Mouse (Mus musculus) common myeloid progenitor, adult 5-6 weeks (primary cell): Measurements from ENCODE around the gene Snd1. TPM values are rescaled to one million over a fixed set of nuclear protein-coding genes. Genes with fewer than 3 reads are reported as not detected.

Source experiments
- ATAC-seq: replicated peaks from 2 replicates; pipeline ENCODE4 v1.8.0; 2016; ENCODE audit warnings: low read depth, mild to moderate bottlenecking, moderate TSS enrichment, inconsistent platforms; ENCODE audit not compliant: poor library complexity, severe bottlenecking
- total RNA-seq: library from RNA; stranded (forward); fragments of 200-1000, 187-1606 nt; gene quantifications from 2 replicates; pipeline ENCODE4 v1.2.3, GENCODE M21; 2017

Snd1 gene
- total RNA-seq, 1 experiment from 2014 or later: 176 TPM

GRCm38 (mm10) chr6:28482711-28483315 is 7.9 kb downstream of the Snd1 start:
- no peak for ATAC-seq

GRCm38 (mm10) chr6:28486008-28486407 is 11.1 kb downstream of the Snd1 start:
- no peak for ATAC-seq

- no peak for ATAC-seq
Measured at GRCm38 (mm10) chr6:28486471-28486870, 11.5 kb downstream of the Snd1 start.

- ATAC-seq: no peak
Measured at GRCm38 (mm10) chr6:28486905-28487304, 12.0 kb downstream of the Snd1 start.

GRCm38 (mm10) chr6:28488204-28488851 is 13.4 kb downstream of the Snd1 start:
- no peak for ATAC-seq

- ATAC-seq: peak; percentile 89
Measured at GRCm38 (mm10) chr6:28490612-28491011, 15.7 kb downstream of the Snd1 start.

- no peak for ATAC-seq
Measured at GRCm38 (mm10) chr6:28491198-28491597, 16.3 kb downstream of the Snd1 start.

- peak; percentile 95 for ATAC-seq
Measured at GRCm38 (mm10) chr6:28497837-28498236, 22.9 kb downstream of the Snd1 start.

GRCm38 (mm10) chr6:28502576-28502975 is 27.6 kb downstream of the Snd1 start:
- no peak for ATAC-seq

GRCm38 (mm10) chr6:28503148-28503547 is 28.2 kb downstream of the Snd1 start:
- ATAC-seq: no peak

- no peak for ATAC-seq
Measured at GRCm38 (mm10) chr6:28504611-28505010, 29.7 kb downstream of the Snd1 start.

GRCm38 (mm10) chr6:28507759-28508158 is 32.8 kb downstream of the Snd1 start:
- no peak for ATAC-seq

- no peak for ATAC-seq
Measured at GRCm38 (mm10) chr6:28514195-28514594, 39.3 kb downstream of the Snd1 start.

- ATAC-seq: no peak
Measured at GRCm38 (mm10) chr6:28514830-28515350, 40.0 kb downstream of the Snd1 start.

- no peak for ATAC-seq
Measured at GRCm38 (mm10) chr6:28516618-28517017, 41.7 kb downstream of the Snd1 start.

- ATAC-seq: no peak
Measured at GRCm38 (mm10) chr6:28517050-28517449, 42.1 kb downstream of the Snd1 start.

GRCm38 (mm10) chr6:28519426-28519825 is 44.5 kb downstream of the Snd1 start:
- ATAC-seq: no peak

- 0 out of 2 replicates have a peak, but pooled peaks have one; percentile 53 for ATAC-seq
Measured at GRCm38 (mm10) chr6:28520787-28521186, 45.8 kb downstream of the Snd1 start.

GRCm38 (mm10) chr6:28521416-28521815 is 46.5 kb downstream of the Snd1 start:
- ATAC-seq: peak; percentile 45; the same call in 1 of the 2 replicates

GRCm38 (mm10) chr6:28525589-28525988 is 50.6 kb downstream of the Snd1 start:
- no peak for ATAC-seq

GRCm38 (mm10) chr6:28527459-28527858 is 52.5 kb downstream of the Snd1 start:
- no peak for ATAC-seq

GRCm38 (mm10) chr6:28528208-28528607 is 53.3 kb downstream of the Snd1 start:
- no peak for ATAC-seq
